Mouse (Mus musculus): ENCODE data around the gene Ociad2.
A peak's percentile ranks its signal among the peaks of the same experiment; 100 is the strongest.

Gene Ociad2

GRCm38 (mm10) chr5:73306486-73306885 is 34.3 kb downstream of the Ociad2 start:
- no peak for DNase-seq (ENCODE audit: low spot score in 2 of 2)

- DNase-seq (ENCODE audit: low spot score in 2 of 2): no peak
Measured at GRCm38 (mm10) chr5:73304507-73304906, 36.3 kb downstream of the Ociad2 start.

GRCm38 (mm10) chr5:73301601-73302307 is 39.1 kb downstream of the Ociad2 start:
- no peak for DNase-seq (ENCODE audit: low spot score in 2 of 2)

GRCm38 (mm10) chr5:73295916-73296315 is 44.9 kb downstream of the Ociad2 start:
- DNase-seq (ENCODE audit: low spot score in 2 of 2): no peak

GRCm38 (mm10) chr5:73295016-73295415 is 45.8 kb downstream of the Ociad2 start:
- DNase-seq (ENCODE audit: low spot score in 2 of 2): no peak

GRCm38 (mm10) chr5:73293458-73293827 is 47.4 kb downstream of the Ociad2 start:
- DNase-seq (ENCODE audit: low spot score in 2 of 2): no peak

- peak; percentile 95 to 97 for DNase-seq (ENCODE audit: low spot score in 2 of 2)
Measured at GRCm38 (mm10) chr5:73292502-73293457, 48.0 kb downstream of the Ociad2 start, which contains the start of gene Ociad1. Gene Ociad1, plus strand, starts transcription at chr5:73292784.

- DNase-seq (ENCODE audit: low spot score in 2 of 2): no peak
Measured at GRCm38 (mm10) chr5:73289900-73290299, 50.9 kb downstream of the Ociad2 start.

GRCm38 (mm10) chr5:73286603-73287002 is 54.2 kb downstream of the Ociad2 start:
- no peak for DNase-seq (ENCODE audit: low spot score in 2 of 2)

- no peak for DNase-seq (ENCODE audit: low spot score in 2 of 2)
Measured at GRCm38 (mm10) chr5:73285470-73285978, 55.3 kb downstream of the Ociad2 start.

- no peak for DNase-seq (ENCODE audit: low spot score in 2 of 2)
Measured at GRCm38 (mm10) chr5:73284046-73284445, 56.8 kb downstream of the Ociad2 start.

- no peak for DNase-seq (ENCODE audit: low spot score in 2 of 2)
Measured at GRCm38 (mm10) chr5:73280567-73280850, 60.3 kb downstream of the Ociad2 start.

GRCm38 (mm10) chr5:73279732-73280566 is 60.9 kb downstream of the Ociad2 start:
- no peak for DNase-seq (ENCODE audit: low spot score in 2 of 2)

GRCm38 (mm10) chr5:73279190-73279589 is 61.6 kb downstream of the Ociad2 start:
- DNase-seq (ENCODE audit: low spot score in 2 of 2): no peak

GRCm38 (mm10) chr5:73274941-73275340 is 65.9 kb downstream of the Ociad2 start:
- DNase-seq (ENCODE audit: low spot score in 2 of 2): no peak

GRCm38 (mm10) chr5:73273171-73273570 is 67.7 kb downstream of the Ociad2 start:
- DNase-seq (ENCODE audit: low spot score in 2 of 2): no peak
